Mouse (Mus musculus): ENCODE measurements around the gene Intu. TPM values are rescaled to one million over a fixed set of nuclear protein-coding genes. Genes with fewer than 3 reads are reported as not detected.

Intu gene
- total and polyA plus RNA-seq, 3 experiments: 9.7 to 12.3 TPM; not detected in 1

DNA sequence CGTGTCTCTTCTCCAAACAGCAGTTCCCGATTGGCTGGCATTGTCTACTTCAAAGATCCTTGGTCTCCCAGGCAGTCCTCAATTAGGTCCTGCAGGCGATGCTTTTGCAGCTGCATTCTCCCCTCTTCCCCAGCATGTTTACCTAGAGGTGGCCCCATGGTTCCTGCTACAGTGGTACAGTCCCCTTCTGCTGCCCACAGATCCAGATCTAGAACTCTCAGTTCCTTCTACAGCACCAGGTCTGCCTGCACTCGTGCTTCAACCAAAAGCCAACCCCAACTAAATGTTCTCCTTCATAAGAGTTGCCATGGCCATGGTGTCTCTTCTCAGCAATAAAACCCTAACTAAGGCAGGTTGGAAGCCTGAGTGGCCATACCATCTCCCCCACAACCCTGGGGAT lies 15.5 kb downstream of the Intu start:
- no peaks in the 10 kb centered on the region for H3K36me3 ChIP-seq (ENCODE audit: control insufficient read depth in 1 of 2, insufficient read depth in 2 of 2, low read length in 2 of 2)
- H3K79me2 ChIP-seq (ENCODE audit: control insufficient read depth, insufficient read depth, low read length, poor library complexity): no peaks in the 10 kb centered on the region
- TF ChIP-seq CHD1 (IDR thresholded peaks at IDR 0.05; ENCODE audit: low read depth, low read length): no peak
- TF ChIP-seq RAD21 (IDR thresholded peaks at IDR 0.05; ENCODE audit: low read depth, low read length): no peak
- no peak for TF ChIP-seq NRF1 (IDR thresholded peaks at IDR 0.05; ENCODE audit: insufficient read depth, low read depth, low read length, poor library complexity, severe bottlenecking)
- TF ChIP-seq SMC3 (IDR thresholded peaks at IDR 0.05; ENCODE audit: low read depth, low read length): no peak
- no peak for TF ChIP-seq E2F4 (IDR thresholded peaks at IDR 0.05; ENCODE audit: borderline replicate concordance, low read depth, low read length)
- no peak for TF ChIP-seq MAZ (IDR thresholded peaks at IDR 0.05; ENCODE audit: low read depth, low read length)
- no peak for TF ChIP-seq ELF1 (IDR thresholded peaks at IDR 0.05; ENCODE audit: low read depth, low read length)
- no peak for TF ChIP-seq TBP (IDR thresholded peaks at IDR 0.05; ENCODE audit: low read depth, low read length)
- TF ChIP-seq MYC (IDR thresholded peaks at IDR 0.05; ENCODE audit: low read depth, low read length): no peak
- no peak for TF ChIP-seq POLR2AphosphoS5 (IDR thresholded peaks at IDR 0.05; ENCODE audit: borderline replicate concordance, low read depth, low read length)
- TF ChIP-seq GATA1 (IDR thresholded peaks at IDR 0.05; ENCODE audit: low read depth, low read length): no peak
- no peaks in the 10 kb centered on the region for H3K9me3 ChIP-seq (replicated peaks; ENCODE audit: insufficient read depth, low read length)
- no peak overlapping the region for H3K9ac ChIP-seq (ENCODE audit: control insufficient read depth, low read depth, low read length, poor library complexity, severe bottlenecking)
- no peaks in the 10 kb centered on the region for H3K27me3 ChIP-seq (ENCODE audit: control insufficient read depth in 1 of 2, insufficient read depth in 2 of 2, low read length in 2 of 2)
- H3K27ac ChIP-seq (ENCODE audit: control insufficient read depth, low read depth, low read length): no peak overlapping the region
- H3K4me3 ChIP-seq (ENCODE audit: control insufficient read depth in 1 of 2, insufficient read depth in 1 of 2, low read depth in 2 of 2, low read length in 2 of 2): no peak overlapping the region
- DNase-seq (ENCODE audit: low read depth, low spot score): no peak
- no peaks in the 10 kb centered on the region for H3K4me1 ChIP-seq (ENCODE audit: control insufficient read depth in 1 of 2, insufficient read depth in 2 of 2, low read length in 2 of 2)

DNA sequence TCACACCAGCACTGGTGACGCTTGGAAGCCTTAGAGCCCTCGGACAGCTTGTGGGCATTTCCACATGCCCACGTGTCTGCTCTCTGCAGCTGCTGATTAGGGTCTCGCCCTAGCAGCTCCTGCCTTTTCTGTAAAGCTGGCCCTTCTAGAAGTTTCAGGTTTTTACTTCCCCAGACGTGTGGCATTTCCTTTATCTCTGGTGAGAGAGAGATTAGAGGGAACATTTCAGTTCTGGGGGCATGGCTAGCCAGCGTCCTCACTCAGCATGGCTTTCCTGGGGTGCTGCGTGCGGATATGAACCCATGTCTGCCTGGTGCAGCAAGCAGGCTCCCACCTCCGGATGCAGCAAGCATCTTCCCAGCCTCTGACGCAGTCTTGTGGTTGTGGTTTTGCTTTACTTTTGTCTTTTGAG lies 121.9 kb downstream of the Intu start:
- DNase-seq (ENCODE audit: low read depth, low spot score): peak; percentile 87
- no peaks in the 10 kb centered on the region for H3K9me3 ChIP-seq (replicated peaks; ENCODE audit: insufficient read depth, low read length)
- H3K4me3 ChIP-seq (ENCODE audit: control insufficient read depth in 1 of 2, insufficient read depth in 1 of 2, low read depth in 2 of 2, low read length in 2 of 2): peak overlapping the region; percentile 84
- peak overlapping the region; percentile 76 for H3K27ac ChIP-seq (ENCODE audit: control insufficient read depth, low read depth, low read length)
- H3K27me3 ChIP-seq (ENCODE audit: control insufficient read depth in 1 of 2, insufficient read depth in 2 of 2, low read length in 2 of 2): no peaks in the 10 kb centered on the region
- peak overlapping the region; percentile 77 for H3K9ac ChIP-seq (ENCODE audit: control insufficient read depth, low read depth, low read length, poor library complexity, severe bottlenecking)
- peaks cover 0 to 9% of the 10 kb centered on the region in 2 experiments; a peak in 2 of 4 replicates for H3K36me3 ChIP-seq (ENCODE audit: control insufficient read depth in 1 of 2, insufficient read depth in 2 of 2, low read length in 2 of 2)
- peaks cover 0 to 18% of the 10 kb centered on the region in 2 experiments; a peak in 2 of 4 replicates for H3K4me1 ChIP-seq (ENCODE audit: control insufficient read depth in 1 of 2, insufficient read depth in 2 of 2, low read length in 2 of 2)
- H3K79me2 ChIP-seq (ENCODE audit: control insufficient read depth, insufficient read depth, low read length, poor library complexity): peaks cover 26% of the 10 kb centered on the region
- 0 out of 2 replicates have a peak, but pooled peaks have one; percentile 28 for TF ChIP-seq SIN3A (IDR thresholded peaks at IDR 0.05; ENCODE audit: low read length)
- TF ChIP-seq BHLHE40 (IDR thresholded peaks at IDR 0.05; ENCODE audit: borderline replicate concordance, low read depth, low read length): no peak
- no peak for TF ChIP-seq NRF1 (IDR thresholded peaks at IDR 0.05; ENCODE audit: insufficient read depth, low read depth, low read length, poor library complexity, severe bottlenecking)
- TF ChIP-seq CTCF (IDR thresholded peaks at IDR 0.05 in 2 of 3, conservative IDR thresholded peaks at IDR 0.05 in 1 of 3; ENCODE audit: control insufficient read depth in 1 of 3, insufficient read depth in 1 of 3, low read depth in 2 of 3, low read length in 3 of 3, poor library complexity in 1 of 3, severe bottlenecking in 1 of 3): no peak
- peak; percentile 84 for TF ChIP-seq MYC (IDR thresholded peaks at IDR 0.05; ENCODE audit: low read depth, low read length)
- TF ChIP-seq ZC3H11A (IDR thresholded peaks at IDR 0.05; ENCODE audit: low read depth, low read length): no peak
- peak; percentile 32; the same call in 1 of the 2 replicates for TF ChIP-seq TCF12 (IDR thresholded peaks at IDR 0.05; ENCODE audit: low read depth, low read length)
- no peak for TF ChIP-seq MAFK (IDR thresholded peaks at IDR 0.05; ENCODE audit: borderline replicate concordance, low read depth, low read length)
- TF ChIP-seq POLR2AphosphoS2 (IDR thresholded peaks at IDR 0.05; ENCODE audit: low read length): no peak
- TF ChIP-seq ZMIZ1 (IDR thresholded peaks at IDR 0.05; ENCODE audit: low read depth, low read length): 0 out of 2 replicates have a peak, but pooled peaks have one; percentile 20
- TF ChIP-seq MAX (IDR thresholded peaks at IDR 0.05; ENCODE audit: low read length): peak; percentile 87
- no peak for TF ChIP-seq GABPA (IDR thresholded peaks at IDR 0.05; ENCODE audit: low read depth, low read length)
- no peak for TF ChIP-seq E2F4 (IDR thresholded peaks at IDR 0.05; ENCODE audit: borderline replicate concordance, low read depth, low read length)
- 0 out of 2 replicates have a peak, but pooled peaks have one; percentile 27 for TF ChIP-seq ELF1 (IDR thresholded peaks at IDR 0.05; ENCODE audit: low read depth, low read length)
- TF ChIP-seq EP300 (IDR thresholded peaks at IDR 0.05; ENCODE audit: low read depth in 1 of 2, low read length in 2 of 2): peak; percentile 54 to 56; a peak in 3 of 4 replicates
- peak; percentile 93 for TF ChIP-seq TBP (IDR thresholded peaks at IDR 0.05; ENCODE audit: low read depth, low read length)
- peak; percentile 68 for TF ChIP-seq USF1 (IDR thresholded peaks at IDR 0.05; ENCODE audit: low read depth, low read length)
- no peak for TF ChIP-seq HCFC1 (IDR thresholded peaks at IDR 0.05; ENCODE audit: low read depth, low read length)
- TF ChIP-seq KAT2A (conservative IDR thresholded peaks at IDR 0.05; ENCODE audit: low read depth, low read length): no peak
- TF ChIP-seq USF2 (IDR thresholded peaks at IDR 0.05; ENCODE audit: borderline replicate concordance in 1 of 2, insufficient read depth in 1 of 2, low read depth in 1 of 2, low read length in 2 of 2): no peak
- TF ChIP-seq RCOR1 (IDR thresholded peaks at IDR 0.05; ENCODE audit: low read depth, low read length): no peak
- TF ChIP-seq MYB (IDR thresholded peaks at IDR 0.05; ENCODE audit: low read depth, low read length): no peak
- TF ChIP-seq GATA1 (IDR thresholded peaks at IDR 0.05; ENCODE audit: low read depth, low read length): peak; percentile 77
- peak; percentile 67 for TF ChIP-seq TAL1 (IDR thresholded peaks at IDR 0.05; ENCODE audit: low read length)
- peak; percentile 67; the same call in 1 of the 2 replicates for TF ChIP-seq MXI1 (IDR thresholded peaks at IDR 0.05; ENCODE audit: low read depth, low read length)

Measured in MEL (cell line).